Mouse (Mus musculus): ENCODE measurements around the gene Olfr70. TPM values are rescaled to one million over a fixed set of nuclear protein-coding genes. Genes with fewer than 3 reads are reported as not detected.

Olfr70 gene
- polyA plus RNA-seq, 1 experiment from 2014 or later = not detected

- Histone ChIP-seq H3K9ac (ENCODE audit: low read depth, low read length) (no peak overlapping the region), H3K36me3 (ENCODE audit: control insufficient read depth, insufficient read depth, low read length) (no peaks in the 10 kb centered on the region), H3K4me1 (replicated peaks; ENCODE audit: control insufficient read depth, insufficient read depth, low read length) (peaks cover 22% of the 10 kb centered on the region), H3K9me3 (ENCODE audit: control insufficient read depth, low read length) (no peaks in the 10 kb centered on the region), H3K27ac (ENCODE audit: low read depth, low read length) (no peak overlapping the region), H3K4me2 (no peak overlapping the region), H3K27me3 (replicated peaks; ENCODE audit: control insufficient read depth, insufficient read depth, low read length) (peaks cover 2% of the 10 kb centered on the region; the same call in 1 of the 2 replicates), H3K4me3 (ENCODE audit: low read depth, low read length) (no peak overlapping the region)
- 32% methylated on average over 9 of the region's 9 CpGs for WGBS
- no peak for DNase-seq (ENCODE audit: low spot score)
- ATAC-seq (replicated peaks; ENCODE audit: low FRiP score) = peak; percentile 56; the same call in 1 of the 2 replicates
Observed at GRCm38 (mm10) chr4:43695249-43695671, 5.3 kb downstream of the Olfr70 start.

GRCm38 (mm10) chr4:43694439-43695248 is 6.0 kb downstream of the Olfr70 start:
- H3K4me1 ChIP-seq (replicated peaks; ENCODE audit: control insufficient read depth, insufficient read depth, low read length) = peaks cover 22% of the 10 kb centered on the region
- H3K27me3 ChIP-seq (replicated peaks; ENCODE audit: control insufficient read depth, insufficient read depth, low read length) = peaks cover 2% of the 10 kb centered on the region; the same call in 1 of the 2 replicates
- WGBS = 50% methylated on average over 1 of the region's 1 CpGs
- no peak overlapping the region for H3K9ac ChIP-seq (ENCODE audit: low read depth, low read length)
- DNase-seq (ENCODE audit: low spot score) (no peak), ATAC-seq (replicated peaks; ENCODE audit: low FRiP score) (peak; percentile 61)
- H3K36me3 ChIP-seq (ENCODE audit: control insufficient read depth, insufficient read depth, low read length) = no peaks in the 10 kb centered on the region
- H3K9me3 ChIP-seq (ENCODE audit: control insufficient read depth, low read length) = no peaks in the 10 kb centered on the region
- H3K4me3 ChIP-seq (ENCODE audit: low read depth, low read length) = no peak overlapping the region
- H3K4me2 ChIP-seq = no peak overlapping the region
- no peak overlapping the region for H3K27ac ChIP-seq (ENCODE audit: low read depth, low read length)

- Histone ChIP-seq H3K4me2 (no peak overlapping the region), H3K9me3 (ENCODE audit: control insufficient read depth, low read length) (no peaks in the 10 kb centered on the region), H3K4me1 (replicated peaks; ENCODE audit: control insufficient read depth, insufficient read depth, low read length) (peaks cover 22% of the 10 kb centered on the region), H3K36me3 (ENCODE audit: control insufficient read depth, insufficient read depth, low read length) (no peaks in the 10 kb centered on the region), H3K27ac (ENCODE audit: low read depth, low read length) (no peak overlapping the region), H3K4me3 (ENCODE audit: low read depth, low read length) (no peak overlapping the region), H3K9ac (ENCODE audit: low read depth, low read length) (no peak overlapping the region), H3K27me3 (replicated peaks; ENCODE audit: control insufficient read depth, insufficient read depth, low read length) (peaks cover 2% of the 10 kb centered on the region; the same call in 1 of the 2 replicates)
- 29% methylated on average over 5 of the region's 5 CpGs for WGBS
- ATAC-seq (replicated peaks; ENCODE audit: low FRiP score) = peak; percentile 54; the same call in 1 of the 2 replicates
- DNase-seq (ENCODE audit: low spot score) = no peak
Observed at GRCm38 (mm10) chr4:43693806-43694241, 6.8 kb downstream of the Olfr70 start.

DNA sequence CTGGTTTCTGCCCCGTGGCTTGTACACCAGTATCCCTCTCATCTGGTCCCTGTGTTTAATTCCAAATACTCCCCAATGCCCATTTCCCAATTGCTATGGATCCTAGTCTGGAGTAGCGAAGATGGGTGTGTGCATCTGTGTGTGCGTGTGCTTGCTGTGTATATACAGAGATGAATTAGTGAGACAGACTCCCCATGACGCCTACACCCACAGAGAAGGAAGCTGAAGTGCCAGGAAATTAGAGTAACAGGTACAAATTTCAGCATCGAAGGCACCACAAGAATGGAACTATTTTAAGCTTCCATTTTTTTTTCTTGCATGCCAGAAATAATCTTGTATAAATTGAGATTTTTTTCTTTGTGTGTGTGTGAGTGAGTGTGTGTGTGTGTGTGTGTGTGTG is 9.6 kb downstream of the Olfr70 start:
- Histone ChIP-seq H3K27ac (ENCODE audit: low read depth, low read length) (no peak overlapping the region), H3K9me3 (ENCODE audit: control insufficient read depth, low read length) (no peaks in the 10 kb centered on the region), H3K9ac (ENCODE audit: low read depth, low read length) (no peak overlapping the region), H3K27me3 (replicated peaks; ENCODE audit: control insufficient read depth, insufficient read depth, low read length) (no peaks in the 10 kb centered on the region), H3K4me1 (replicated peaks; ENCODE audit: control insufficient read depth, insufficient read depth, low read length) (peaks cover 22% of the 10 kb centered on the region), H3K4me2 (no peak overlapping the region), H3K36me3 (ENCODE audit: control insufficient read depth, insufficient read depth, low read length) (no peaks in the 10 kb centered on the region), H3K4me3 (ENCODE audit: low read depth, low read length) (no peak overlapping the region)
- ATAC-seq (replicated peaks; ENCODE audit: low FRiP score) = no peak
- WGBS = 73% methylated on average over 5 of the region's 5 CpGs
- DNase-seq (ENCODE audit: low spot score) = no peak

DNA sequence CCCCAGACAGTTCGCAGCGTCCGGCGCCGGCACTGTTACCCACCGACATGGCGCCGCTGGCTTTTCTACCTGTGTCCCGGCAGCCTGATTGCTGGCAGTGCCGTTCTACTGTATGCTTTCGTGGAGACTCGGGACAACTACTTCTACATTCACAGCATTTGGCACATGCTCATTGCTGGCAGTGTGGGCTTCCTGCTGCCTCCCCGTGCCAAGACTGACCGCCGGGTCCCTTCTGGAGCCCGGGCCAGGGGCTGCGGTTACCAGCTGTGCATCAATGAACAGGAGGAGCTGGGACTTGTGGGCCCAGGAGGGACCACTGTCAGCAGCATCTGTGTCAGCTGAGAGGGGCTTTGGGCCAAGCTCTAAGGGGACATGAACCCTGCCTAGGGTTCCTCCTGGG is 10.6 kb downstream of the Olfr70 start:
- ATAC-seq (replicated peaks; ENCODE audit: low FRiP score) (no peak), DNase-seq (ENCODE audit: low spot score) (no peak)
- WGBS = 90% methylated on average over 17 of the region's 17 CpGs
- H3K27me3 ChIP-seq (replicated peaks; ENCODE audit: control insufficient read depth, insufficient read depth, low read length) = no peaks in the 10 kb centered on the region
- H3K9me3 ChIP-seq (ENCODE audit: control insufficient read depth, low read length) = no peaks in the 10 kb centered on the region
- no peaks in the 10 kb centered on the region for H3K36me3 ChIP-seq (ENCODE audit: control insufficient read depth, insufficient read depth, low read length)
- no peak overlapping the region for H3K27ac ChIP-seq (ENCODE audit: low read depth, low read length)
- H3K9ac ChIP-seq (ENCODE audit: low read depth, low read length) = no peak overlapping the region
- peaks cover 14% of the 10 kb centered on the region for H3K4me1 ChIP-seq (replicated peaks; ENCODE audit: control insufficient read depth, insufficient read depth, low read length)
- H3K4me3 ChIP-seq (ENCODE audit: low read depth, low read length) = no peak overlapping the region
- no peak overlapping the region for H3K4me2 ChIP-seq

DNA sequence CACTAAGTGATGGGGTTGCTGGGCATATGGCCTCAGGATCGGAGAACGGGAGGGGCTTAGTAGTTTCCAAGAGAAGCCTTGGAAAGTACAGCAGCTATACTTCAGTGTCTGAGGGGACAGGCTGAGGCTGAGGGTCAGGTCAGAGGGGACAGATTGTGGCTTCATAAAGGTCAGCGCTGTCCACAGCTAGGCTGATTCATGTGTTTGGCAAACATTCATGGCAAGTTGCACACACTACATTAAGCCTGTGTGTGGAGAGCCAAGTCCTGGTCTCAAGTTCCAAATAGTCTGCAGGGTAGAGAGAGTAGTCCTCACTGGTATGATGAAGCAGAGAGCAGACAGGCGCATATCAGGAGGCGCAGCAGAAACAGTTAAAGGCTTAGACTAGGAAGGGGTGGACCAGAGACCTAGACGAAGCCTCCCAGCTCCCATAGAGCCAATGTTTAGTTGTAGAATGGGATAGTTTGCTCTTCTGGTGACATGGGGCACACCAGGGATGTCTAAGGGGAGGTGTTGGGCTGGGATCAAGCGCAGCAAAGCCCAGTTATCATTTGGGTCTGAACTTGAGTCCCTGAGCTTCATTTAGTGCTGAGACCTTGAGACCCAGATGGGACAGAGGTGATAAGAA is 21.1 kb downstream of the Olfr70 start:
- ATAC-seq (replicated peaks; ENCODE audit: low FRiP score) (no peak), DNase-seq (ENCODE audit: low spot score) (no peak)
- no peaks in the 10 kb centered on the region for H3K27me3 ChIP-seq (replicated peaks; ENCODE audit: control insufficient read depth, insufficient read depth, low read length)
- H3K4me1 ChIP-seq (replicated peaks; ENCODE audit: control insufficient read depth, insufficient read depth, low read length) = no peaks in the 10 kb centered on the region
- no peak overlapping the region for H3K9ac ChIP-seq (ENCODE audit: low read depth, low read length)
- no peak overlapping the region for H3K4me3 ChIP-seq (ENCODE audit: low read depth, low read length)
- no peaks in the 10 kb centered on the region for H3K36me3 ChIP-seq (ENCODE audit: control insufficient read depth, insufficient read depth, low read length)
- no peaks in the 10 kb centered on the region for H3K9me3 ChIP-seq (ENCODE audit: control insufficient read depth, low read length)
- no peak overlapping the region for H3K27ac ChIP-seq (ENCODE audit: low read depth, low read length)
- H3K4me2 ChIP-seq = no peak overlapping the region
- 79% methylated on average over 7 of the region's 7 CpGs for WGBS

DNA sequence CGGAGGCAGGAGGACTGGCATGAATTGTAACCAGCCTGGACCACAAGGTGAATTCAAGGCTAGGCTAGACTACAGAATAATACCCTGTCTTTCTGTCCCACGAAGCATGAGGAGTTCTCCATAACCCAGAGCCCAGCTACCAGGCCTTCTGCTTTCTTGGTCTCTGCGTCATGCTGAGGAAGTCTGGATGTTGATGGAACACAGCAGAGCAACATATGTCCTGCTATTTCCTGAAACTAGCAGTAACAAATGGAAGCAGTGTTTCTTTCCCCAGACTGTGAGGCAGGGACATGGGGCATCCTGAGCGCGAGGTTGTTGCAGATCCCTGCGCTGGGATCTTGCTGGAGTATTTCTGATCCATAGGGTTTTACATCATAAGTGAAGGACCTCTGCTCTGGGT is 22.1 kb downstream of the Olfr70 start:
- no peaks in the 10 kb centered on the region for H3K27me3 ChIP-seq (replicated peaks; ENCODE audit: control insufficient read depth, insufficient read depth, low read length)
- no peak overlapping the region for H3K4me2 ChIP-seq
- no peak for DNase-seq (ENCODE audit: low spot score)
- no peak overlapping the region for H3K4me3 ChIP-seq (ENCODE audit: low read depth, low read length)
- WGBS = 88% methylated on average over 6 of the region's 6 CpGs
- no peak for ATAC-seq (replicated peaks; ENCODE audit: low FRiP score)
- no peaks in the 10 kb centered on the region for H3K9me3 ChIP-seq (ENCODE audit: control insufficient read depth, low read length)
- H3K9ac ChIP-seq (ENCODE audit: low read depth, low read length) = no peak overlapping the region
- H3K36me3 ChIP-seq (ENCODE audit: control insufficient read depth, insufficient read depth, low read length) = no peaks in the 10 kb centered on the region
- no peaks in the 10 kb centered on the region for H3K4me1 ChIP-seq (replicated peaks; ENCODE audit: control insufficient read depth, insufficient read depth, low read length)
- H3K27ac ChIP-seq (ENCODE audit: low read depth, low read length) = no peak overlapping the region

GRCm38 (mm10) chr4:43675608-43676007 is 25.0 kb downstream of the Olfr70 start:
- no peak overlapping the region for H3K9ac ChIP-seq (ENCODE audit: low read depth, low read length)
- DNase-seq (ENCODE audit: low spot score) (no peak), ATAC-seq (replicated peaks; ENCODE audit: low FRiP score) (no peak)

More at GRCm38 (mm10) chr4:43675608-43676007, 25.0 kb downstream of the Olfr70 start:
- H3K9me3 ChIP-seq (ENCODE audit: control insufficient read depth, low read length) = no peaks in the 10 kb centered on the region
- H3K36me3 ChIP-seq (ENCODE audit: control insufficient read depth, insufficient read depth, low read length) = no peaks in the 10 kb centered on the region
- no peak overlapping the region for H3K4me3 ChIP-seq (ENCODE audit: low read depth, low read length)
- H3K27me3 ChIP-seq (replicated peaks; ENCODE audit: control insufficient read depth, insufficient read depth, low read length) = no peaks in the 10 kb centered on the region
- 66% methylated on average over 4 of the region's 4 CpGs for WGBS
- no peaks in the 10 kb centered on the region; the same call in 1 of the 2 replicates for H3K4me1 ChIP-seq (replicated peaks; ENCODE audit: control insufficient read depth, insufficient read depth, low read length)
- no peak overlapping the region for H3K27ac ChIP-seq (ENCODE audit: low read depth, low read length)
- no peak overlapping the region for H3K4me2 ChIP-seq
